Mouse (Mus musculus): ENCODE measurements around the gene Trmt10b. TPM values are rescaled to one million over a fixed set of nuclear protein-coding genes. Genes with fewer than 3 reads are reported as not detected.

Trmt10b gene
- polyA plus RNA-seq, 1 experiment from 2014 or later = 19.9 TPM

- Histone ChIP-seq H3K4me2 (peak within 1 kb of the TSS; percentile 80), H3K4me3 (peak within 1 kb of the TSS; percentile 97), H3K36me3 (peaks cover 19% of the 10 kb centered on the region), H3K9ac (peak within 1 kb of the TSS; percentile 97), H3K9me3 (no peaks in the 10 kb centered on the region), H3K27me3 (no peaks in the 10 kb centered on the region), H3K4me1 (peaks cover 22% of the 10 kb centered on the region), H3K27ac (peak within 1 kb of the TSS; percentile 97)
- WGBS = under 1% methylated on average over 76 of the region's 76 CpGs
- ATAC-seq (ENCODE audit: insufficient number of reproducible peaks, insufficient read depth, low FRiP score, low TSS enrichment, low read depth) = peak; percentile 87
Measured at GRCm38 (mm10) chr4:45342286-45343155, 45.6 kb downstream of the Trmt10b start, which contains the start of gene Exosc3. Exosc3 (minus strand) TSS chr4:45342732.

GRCm38 (mm10) chr4:45356653-45357052 lies 59.7 kb downstream of the Trmt10b start:
- Histone ChIP-seq H3K4me2 (no peak overlapping the region), H3K27ac (no peak overlapping the region), H3K36me3 (peaks cover 28% of the 10 kb centered on the region), H3K4me1 (no peaks in the 10 kb centered on the region), H3K27me3 (no peaks in the 10 kb centered on the region), H3K4me3 (no peak overlapping the region), H3K9ac (no peak overlapping the region), H3K9me3 (no peaks in the 10 kb centered on the region)
- no peak for ATAC-seq (ENCODE audit: insufficient number of reproducible peaks, insufficient read depth, low FRiP score, low TSS enrichment, low read depth)
- WGBS = 88% methylated on average over 3 of the region's 3 CpGs

Other genes starting within 250 kb of the Trmt10b start
- 19.8 and 20.0 TPM in 2 replicates for gene Fbxo10, start 212.5 kb upstream of the Trmt10b start, polyA plus RNA-seq (2015; fragmentation: Nextera tagmentation; extraction: Ambion mirVana)
- 209 and 224 TPM in 2 replicates for gene Tomm5, start 189.0 kb upstream of the Trmt10b start, polyA plus RNA-seq (2015; fragmentation: Nextera tagmentation; extraction: Ambion mirVana)
- gene Frmpd1, start 112.3 kb upstream of the Trmt10b start, polyA plus RNA-seq (2015; fragmentation: Nextera tagmentation; extraction: Ambion mirVana) = 2.0 and 2.6 TPM in 2 replicates
- gene Dcaf10, start 45.0 kb downstream of the Trmt10b start, polyA plus RNA-seq (2015; fragmentation: Nextera tagmentation; extraction: Ambion mirVana) = 12.4 and 12.5 TPM in 2 replicates
- gene Exosc3, start 45.6 kb downstream of the Trmt10b start, polyA plus RNA-seq (2015; fragmentation: Nextera tagmentation; extraction: Ambion mirVana) = 79.7 and 83.0 TPM in 2 replicates
- 62.1 and 62.2 TPM in 2 replicates for gene Slc25a51, start 111.6 kb downstream of the Trmt10b start, polyA plus RNA-seq (2015; fragmentation: Nextera tagmentation; extraction: Ambion mirVana)
- 3.8 and 4.2 TPM in 2 replicates for gene Shb, start 235.3 kb downstream of the Trmt10b start, polyA plus RNA-seq (2015; fragmentation: Nextera tagmentation; extraction: Ambion mirVana)

Measured in embryonic facial prominence, embryonic 13.5 days (tissue).